ENCODE assay signal across 11 mouse cellular contexts in genomic region chr3:89318971-89319590, GRCm38 (mm10). TPM values are rescaled to one million over a fixed set of nuclear protein-coding genes. Genes with fewer than 3 reads are reported as not detected.
A peak's percentile ranks its signal among the peaks of the same experiment; 100 is the strongest.
DNase-seq lines count a peak whose midpoint lies in the region; ATAC-seq and TF ChIP-seq lines count a peak whose summit lies in the region.
"Had no signal": no experiment of that assay in that cellular context is flagged by ENCODE, and none has a peak within 500 bp of the region (broad histone marks: within the 10 kb centered on the region; RNA-seq: fewer than 3 reads in every experiment).

No protein-coding gene starts in this region.

- H3K4me1 ChIP-seq in lung, embryonic 14.5 days (ENCODE audit: insufficient read depth), result peaks cover 37% of the 10 kb centered on the region
- peaks cover 77% of the 10 kb centered on the region for H3K4me1 ChIP-seq in forebrain, embryonic 15.5 days
- H3K4me1 ChIP-seq in limb, embryonic 14.5 days (ENCODE audit: control insufficient read depth, insufficient read depth, low read length), result peaks cover 53% of the 10 kb centered on the region
- H3K4me1 ChIP-seq in small intestine, adult 2 months (ENCODE audit: control insufficient read depth, insufficient read depth, insufficient read length, low read length), result peaks cover 34% of the 10 kb centered on the region

- H3K27ac ChIP-seq in lung, embryonic 14.5 days (ENCODE audit: low read depth), result no peak overlapping the region
- peak overlapping the region; percentile 90 for H3K27ac ChIP-seq in forebrain, embryonic 15.5 days (replicated peaks)
- no peak overlapping the region for H3K27ac ChIP-seq in limb, embryonic 14.5 days (replicated peaks; ENCODE audit: low read depth, low read length)
- no peak overlapping the region for H3K27ac ChIP-seq in small intestine, adult 2 months (ENCODE audit: insufficient read depth, low read depth, low read length)

- peak overlapping the region; percentile 61 for H3K4me3 ChIP-seq in lung, embryonic 14.5 days (ENCODE audit: low read depth, low read length)
- peak overlapping the region; percentile 65 for H3K4me3 ChIP-seq in forebrain, embryonic 15.5 days
- peak overlapping the region; percentile 71 for H3K4me3 ChIP-seq in limb, embryonic 14.5 days (replicated peaks; ENCODE audit: low read length)
- peak overlapping the region; percentile 42; the same call in 1 of the 2 replicates for H3K4me3 ChIP-seq in small intestine, adult 2 months (ENCODE audit: low read depth, low read length)

- H3K9ac ChIP-seq in lung, embryonic 14.5 days, result peak overlapping the region; percentile 29
- H3K9ac ChIP-seq in forebrain, embryonic 15.5 days (replicated peaks), result peak overlapping the region; percentile 79
- peak overlapping the region; percentile 55; the same call in 1 of the 2 replicates for H3K9ac ChIP-seq in limb, embryonic 14.5 days (ENCODE audit: low read depth, low read length, severe bottlenecking)

- no peaks in the 10 kb centered on the region for H3K36me3 ChIP-seq in lung, embryonic 14.5 days (ENCODE audit: insufficient read depth)
- H3K36me3 ChIP-seq in forebrain, embryonic 15.5 days, result 0 out of 2 replicates have a peak, but pooled peaks cover 3% of the 10 kb centered on the region
- peaks cover 6% of the 10 kb centered on the region; the same call in 1 of the 2 replicates for H3K36me3 ChIP-seq in limb, embryonic 14.5 days (ENCODE audit: control insufficient read depth, insufficient read depth, low read length)
- H3K36me3 ChIP-seq in small intestine, adult 2 months (ENCODE audit: control insufficient read depth, insufficient read depth, low read length), result no peaks in the 10 kb centered on the region

- 13% methylated on average over 21 of the region's 21 CpGs for WGBS in lung, embryonic 14.5 days
- whole genome bisulfite sequencing in forebrain, embryonic 15.5 days, result 10% methylated on average over 21 of the region's 21 CpGs
- WGBS in limb, embryonic 14.5 days, result 10% methylated on average over 21 of the region's 21 CpGs
- WGBS in small intestine, adult 2 months, result 70% methylated on average over 21 of the region's 21 CpGs

- H3K9me3 ChIP-seq in lung, embryonic 14.5 days (ENCODE audit: low read depth, low read length), result no peaks in the 10 kb centered on the region
- H3K9me3 ChIP-seq in forebrain, embryonic 15.5 days, result no peaks in the 10 kb centered on the region
- no peaks in the 10 kb centered on the region for H3K9me3 ChIP-seq in limb, embryonic 14.5 days (ENCODE audit: control insufficient read depth, low read length)

- ATAC-seq in lung, embryonic 14.5 days (ENCODE audit: insufficient read depth), result no peak
- ATAC-seq in forebrain, embryonic 15.5 days (replicated peaks), result no peak
- ATAC-seq in limb, embryonic 14.5 days (ENCODE audit: low FRiP score, low read depth), result no peak
- ATAC-seq: Patski had no signal

- TF ChIP-seq CTCF in lung, embryonic 14.5 days (IDR thresholded peaks at IDR 0.05; ENCODE audit: low read depth), result no peak
- no peak for TF ChIP-seq CTCF in small intestine, adult 2 months (IDR thresholded peaks at IDR 0.05; ENCODE audit: extremely low read depth, insufficient read length, insufficient replicate concordance, low read depth, low read length)

- peaks cover 55% of the 10 kb centered on the region for H3K27me3 ChIP-seq in lung, embryonic 14.5 days (ENCODE audit: insufficient read depth, low read length)
- H3K27me3 ChIP-seq in forebrain, embryonic 15.5 days, result peaks cover 32% of the 10 kb centered on the region
- peaks cover 10% of the 10 kb centered on the region for H3K27me3 ChIP-seq in limb, embryonic 14.5 days (ENCODE audit: control insufficient read depth, insufficient read depth, low read length)
- H3K27me3 ChIP-seq in small intestine, adult 2 months (ENCODE audit: control insufficient read depth, insufficient read depth, low read length), result peaks cover 31% of the 10 kb centered on the region

- H3K4me2 ChIP-seq in lung, embryonic 14.5 days, result peak overlapping the region; percentile 98
- H3K4me2 ChIP-seq in forebrain, embryonic 15.5 days (replicated peaks), result peak overlapping the region; percentile 93
- peak overlapping the region; percentile 99 for H3K4me2 ChIP-seq in limb, embryonic 14.5 days (replicated peaks; ENCODE audit: low read depth, low read length, severe bottlenecking)

- no peak for DNase-seq in lung, embryonic 14.5 days
- DNase-seq in lung, postnatal 10 days, result no peak
- DNase-seq in limb, embryonic 14.5 days (ENCODE audit: low spot score), result peak; percentile 37
- no peak for DNase-seq in thymus, postnatal 36 days
- DNase-seq in frontal cortex, postnatal 10 days (ENCODE audit: low spot score in 2 of 2), result no peak
- no peak for DNase-seq in thymus, postnatal 10 days (ENCODE audit: low spot score in 2 of 2)
- DNase-seq: kidney, adult 8-10 months; thymus, adult 18-20 months had no signal

- TF ChIP-seq POLR2A in limb, embryonic 14.5 days (IDR thresholded peaks at IDR 0.05; ENCODE audit: borderline replicate concordance, extremely low read depth, insufficient read depth, insufficient read length), result no peak
- no peak for TF ChIP-seq POLR2A in small intestine, adult 2 months (IDR thresholded peaks at IDR 0.05; ENCODE audit: low read depth, low read length)

RNA-seq across cellular contexts. Expression of gene Efna3, which starts 3.7 kb away (rescaled TPM):
- 4.7 and 5.8 TPM in 2 replicates for polyA plus RNA-seq in lung, embryonic 14.5 days (2014; fragmentation: Nextera tagmentation; extraction: Ambion mirVana)
- 41.0 and 42.5 TPM in 2 replicates for polyA plus RNA-seq in forebrain, embryonic 15.5 days (2015; fragmentation: Nextera tagmentation; extraction: Ambion mirVana)
- polyA plus RNA-seq in limb, embryonic 14.5 days (2012; rRNA removed), result 38.1 and 48.5 TPM in 2 replicates
- 32.1 and 34.4 TPM in 2 replicates for polyA plus RNA-seq in limb, embryonic 14.5 days (2014; fragmentation: Nextera tagmentation; extraction: Ambion mirVana)
- polyA plus RNA-seq in small intestine, adult 2 months (2012; rRNA removed), result 3.9 and 7.0 TPM in 2 replicates

RNA-seq across cellular contexts. Expression of gene Efna4, which starts 18.7 kb away (rescaled TPM):
- 24.6 and 27.0 TPM in 2 replicates for polyA plus RNA-seq in lung, embryonic 14.5 days (2014; fragmentation: Nextera tagmentation; extraction: Ambion mirVana)
- 14.4 and 15.7 TPM in 2 replicates for polyA plus RNA-seq in forebrain, embryonic 15.5 days (2015; fragmentation: Nextera tagmentation; extraction: Ambion mirVana)
- 56.5 and 67.1 TPM in 2 replicates for polyA plus RNA-seq in limb, embryonic 14.5 days (2012; rRNA removed)
- 32.0 and 34.2 TPM in 2 replicates for polyA plus RNA-seq in limb, embryonic 14.5 days (2014; fragmentation: Nextera tagmentation; extraction: Ambion mirVana)
- polyA plus RNA-seq in small intestine, adult 2 months (2012; rRNA removed), result 11.6 and 20.0 TPM in 2 replicates

RNA-seq across cellular contexts. Expression of gene Adam15, which starts 30.7 kb away (rescaled TPM):
- 32.7 and 36.7 TPM in 2 replicates for polyA plus RNA-seq in lung, embryonic 14.5 days (2014; fragmentation: Nextera tagmentation; extraction: Ambion mirVana)
- 32.9 and 34.0 TPM in 2 replicates for polyA plus RNA-seq in forebrain, embryonic 15.5 days (2015; fragmentation: Nextera tagmentation; extraction: Ambion mirVana)
- polyA plus RNA-seq in limb, embryonic 14.5 days (2012; rRNA removed), result 80.4 and 97.6 TPM in 2 replicates
- 45.9 and 48.2 TPM in 2 replicates for polyA plus RNA-seq in limb, embryonic 14.5 days (2014; fragmentation: Nextera tagmentation; extraction: Ambion mirVana)
- 48.9 and 70.7 TPM in 2 replicates for polyA plus RNA-seq in small intestine, adult 2 months (2012; rRNA removed)

RNA-seq across cellular contexts. Expression of gene Efna1, which starts 38.1 kb away (rescaled TPM):
- polyA plus RNA-seq in lung, embryonic 14.5 days (2014; fragmentation: Nextera tagmentation; extraction: Ambion mirVana), result 68.3 and 70.4 TPM in 2 replicates
- polyA plus RNA-seq in forebrain, embryonic 15.5 days (2015; fragmentation: Nextera tagmentation; extraction: Ambion mirVana), result 9.2 and 9.9 TPM in 2 replicates
- 51.7 and 52.2 TPM in 2 replicates for polyA plus RNA-seq in limb, embryonic 14.5 days (2012; rRNA removed)
- polyA plus RNA-seq in limb, embryonic 14.5 days (2014; fragmentation: Nextera tagmentation; extraction: Ambion mirVana), result 42.2 and 48.1 TPM in 2 replicates
- polyA plus RNA-seq in small intestine, adult 2 months (2012; rRNA removed), result 46.1 and 122 TPM in 2 replicates

RNA-seq across cellular contexts. Expression of gene Dcst2, which starts 42.7 kb away (rescaled TPM):
- polyA plus RNA-seq in lung, embryonic 14.5 days (2014; fragmentation: Nextera tagmentation; extraction: Ambion mirVana), result 0.17 TPM in 1 of 2 replicates, not detected in the other
- polyA plus RNA-seq in forebrain, embryonic 15.5 days (2015; fragmentation: Nextera tagmentation; extraction: Ambion mirVana), result 0.11 and 0.13 TPM in 2 replicates
- 0.63 and 1.1 TPM in 2 replicates for polyA plus RNA-seq in limb, embryonic 14.5 days (2012; rRNA removed)
- polyA plus RNA-seq in limb, embryonic 14.5 days (2014; fragmentation: Nextera tagmentation; extraction: Ambion mirVana), result 0.14 and 0.26 TPM in 2 replicates
- polyA plus RNA-seq in small intestine, adult 2 months (2012; rRNA removed), result 0.93 and 1.2 TPM in 2 replicates

Comparison
In these comparisons a context has a peak if more than half of its experiments do, and no peak if none do; other contexts are left out.
1. H3K9ac ChIP-seq: peak in every context shown above with its lines; median percentile 79 in forebrain, embryonic 15.5 days; 55 in limb, embryonic 14.5 days; 29 in lung, embryonic 14.5 days.